Mouse (Mus musculus): ENCODE measurements around the gene Prss3. TPM values are rescaled to one million over a fixed set of nuclear protein-coding genes. Genes with fewer than 3 reads are reported as not detected.
"Not testable (repeated sequence)": the region's sequence is repeated elsewhere in the genome, so short reads cannot be mapped to it uniquely, and the experiment has no call there.

Prss3 gene
- polyA plus RNA-seq (2014; fragmentation: Nextera tagmentation; extraction: Ambion mirVana) = not detected in 2 replicates

GRCm38 (mm10) chr6:41377578-41377977, at the start of gene Prss3:
Gene Prss3, minus strand, starts transcription at chr6:41377678.
- ATAC-seq (ENCODE audit: insufficient read depth, low FRiP score, low TSS enrichment); DNase-seq (ENCODE audit: low spot score); H3K4me2 ChIP-seq (ENCODE audit: low read depth); H3K4me3 ChIP-seq (ENCODE audit: low read depth, low read length); H3K36me3 ChIP-seq (ENCODE audit: control insufficient read depth, insufficient read depth, low read length); H3K27ac ChIP-seq (ENCODE audit: low read depth, low read length); H3K9me3 ChIP-seq (ENCODE audit: control insufficient read depth, low read length); H3K9ac ChIP-seq (ENCODE audit: low read length); H3K27me3 ChIP-seq (ENCODE audit: control insufficient read depth, insufficient read depth, low read length); H3K4me1 ChIP-seq (ENCODE audit: control insufficient read depth, insufficient read depth, low read length): not testable (repeated sequence)

- H3K4me1 ChIP-seq (ENCODE audit: control insufficient read depth, insufficient read depth, low read length); H3K4me3 ChIP-seq (ENCODE audit: low read depth, low read length); DNase-seq (ENCODE audit: low spot score); ATAC-seq (ENCODE audit: insufficient read depth, low FRiP score, low TSS enrichment); H3K27me3 ChIP-seq (ENCODE audit: control insufficient read depth, insufficient read depth, low read length); H3K27ac ChIP-seq (ENCODE audit: low read depth, low read length); H3K9me3 ChIP-seq (ENCODE audit: control insufficient read depth, low read length); H3K36me3 ChIP-seq (ENCODE audit: control insufficient read depth, insufficient read depth, low read length); H3K9ac ChIP-seq (ENCODE audit: low read length); H3K4me2 ChIP-seq (ENCODE audit: low read depth): not testable (repeated sequence)
Observed at GRCm38 (mm10) chr6:41392056-41392455, 14.6 kb upstream of the Prss3 start, which contains the start of gene Gm5771. Gene Gm5771, plus strand, starts transcription at chr6:41392356.

GRCm38 (mm10) chr6:41391640-41392039, 14.2 kb upstream of the Prss3 start:
- DNase-seq (ENCODE audit: low spot score); H3K27me3 ChIP-seq (ENCODE audit: control insufficient read depth, insufficient read depth, low read length); H3K9me3 ChIP-seq (ENCODE audit: control insufficient read depth, low read length); H3K27ac ChIP-seq (ENCODE audit: low read depth, low read length); H3K36me3 ChIP-seq (ENCODE audit: control insufficient read depth, insufficient read depth, low read length); H3K9ac ChIP-seq (ENCODE audit: low read length); H3K4me2 ChIP-seq (ENCODE audit: low read depth); H3K4me1 ChIP-seq (ENCODE audit: control insufficient read depth, insufficient read depth, low read length); H3K4me3 ChIP-seq (ENCODE audit: low read depth, low read length); ATAC-seq (ENCODE audit: insufficient read depth, low FRiP score, low TSS enrichment): not testable (repeated sequence)
- 76% methylated on average over 1 of the region's 1 CpGs for WGBS

- H3K4me1 ChIP-seq (ENCODE audit: control insufficient read depth, insufficient read depth, low read length) = no peaks in the 10 kb centered on the region
- no peaks in the 10 kb centered on the region for H3K9me3 ChIP-seq (ENCODE audit: control insufficient read depth, low read length)
- H3K36me3 ChIP-seq (ENCODE audit: control insufficient read depth, insufficient read depth, low read length) = no peaks in the 10 kb centered on the region
- DNase-seq (ENCODE audit: low spot score) (no peak), ATAC-seq (ENCODE audit: insufficient read depth, low FRiP score, low TSS enrichment) (no peak)
- no peak overlapping the region for H3K9ac ChIP-seq (ENCODE audit: low read length)
- H3K27ac ChIP-seq (ENCODE audit: low read depth, low read length) = no peak overlapping the region
- H3K4me2 ChIP-seq (ENCODE audit: low read depth) = no peak overlapping the region
- H3K27me3 ChIP-seq (ENCODE audit: control insufficient read depth, insufficient read depth, low read length) = no peaks in the 10 kb centered on the region
- no peak overlapping the region for H3K4me3 ChIP-seq (ENCODE audit: low read depth, low read length)
- WGBS = 93% methylated on average over 2 of the region's 2 CpGs
Observed at GRCm38 (mm10) chr6:41386781-41387180, 9.3 kb upstream of the Prss3 start.

GRCm38 (mm10) chr6:41373772-41374171, 3.7 kb downstream of the Prss3 start:
- not testable (repeated sequence) for ATAC-seq (ENCODE audit: insufficient read depth, low FRiP score, low TSS enrichment); H3K36me3 ChIP-seq (ENCODE audit: control insufficient read depth, insufficient read depth, low read length); H3K4me1 ChIP-seq (ENCODE audit: control insufficient read depth, insufficient read depth, low read length); H3K9ac ChIP-seq (ENCODE audit: low read length); DNase-seq (ENCODE audit: low spot score); H3K9me3 ChIP-seq (ENCODE audit: control insufficient read depth, low read length); H3K4me3 ChIP-seq (ENCODE audit: low read depth, low read length); H3K4me2 ChIP-seq (ENCODE audit: low read depth); H3K27ac ChIP-seq (ENCODE audit: low read depth, low read length); H3K27me3 ChIP-seq (ENCODE audit: control insufficient read depth, insufficient read depth, low read length)
- WGBS = 100% methylated on average over 1 of the region's 2 CpGs

- H3K27me3 ChIP-seq (ENCODE audit: control insufficient read depth, insufficient read depth, low read length) = no peaks in the 10 kb centered on the region
- DNase-seq (ENCODE audit: low spot score) = no peak
- H3K9me3 ChIP-seq (ENCODE audit: control insufficient read depth, low read length) = no peaks in the 10 kb centered on the region
- H3K4me3 ChIP-seq (ENCODE audit: low read depth, low read length) = no peak within 1 kb of the TSS
- WGBS = 88% methylated on average over 2 of the region's 2 CpGs
- ATAC-seq (ENCODE audit: insufficient read depth, low FRiP score, low TSS enrichment) = no peak
- no peaks in the 10 kb centered on the region for H3K4me1 ChIP-seq (ENCODE audit: control insufficient read depth, insufficient read depth, low read length)
- H3K4me2 ChIP-seq (ENCODE audit: low read depth) = no peak within 1 kb of the TSS
- no peaks in the 10 kb centered on the region for H3K36me3 ChIP-seq (ENCODE audit: control insufficient read depth, insufficient read depth, low read length)
- H3K9ac ChIP-seq (ENCODE audit: low read length) = no peak within 1 kb of the TSS
- H3K27ac ChIP-seq (ENCODE audit: low read depth, low read length) = no peak within 1 kb of the TSS
Observed at GRCm38 (mm10) chr6:41353932-41354331, 23.5 kb downstream of the Prss3 start, which contains the start of gene Try10. Gene Try10, plus strand, starts transcription at chr6:41354105.

Other genes starting within 250 kb of the Prss3 start
- gene Try4, start 75.4 kb downstream of the Prss3 start, polyA plus RNA-seq (2014; fragmentation: Nextera tagmentation; extraction: Ambion mirVana) = not detected in 2 replicates
- 0.40 TPM in 1 of 2 replicates, not detected in the other for gene Try5, start 60.8 kb downstream of the Prss3 start, polyA plus RNA-seq (2014; fragmentation: Nextera tagmentation; extraction: Ambion mirVana)
- not detected in 2 replicates for gene Try10, start 23.6 kb downstream of the Prss3 start, polyA plus RNA-seq (2014; fragmentation: Nextera tagmentation; extraction: Ambion mirVana)
- gene Gm5771, start 14.7 kb upstream of the Prss3 start, polyA plus RNA-seq (2014; fragmentation: Nextera tagmentation; extraction: Ambion mirVana) = not detected in 2 replicates
- gene Gm10334, start 68.5 kb upstream of the Prss3 start, polyA plus RNA-seq (2014; fragmentation: Nextera tagmentation; extraction: Ambion mirVana) = not detected in 2 replicates
- not detected in 2 replicates for gene Prss1, start 81.3 kb upstream of the Prss3 start, polyA plus RNA-seq (2014; fragmentation: Nextera tagmentation; extraction: Ambion mirVana)
- gene Prss2, start 144.1 kb upstream of the Prss3 start, polyA plus RNA-seq (2014; fragmentation: Nextera tagmentation; extraction: Ambion mirVana) = not detected in 2 replicates
- gene Ephb6, start 227.8 kb upstream of the Prss3 start, polyA plus RNA-seq (2014; fragmentation: Nextera tagmentation; extraction: Ambion mirVana) = 10.4 and 10.8 TPM in 2 replicates